In the genomic region with DNA sequence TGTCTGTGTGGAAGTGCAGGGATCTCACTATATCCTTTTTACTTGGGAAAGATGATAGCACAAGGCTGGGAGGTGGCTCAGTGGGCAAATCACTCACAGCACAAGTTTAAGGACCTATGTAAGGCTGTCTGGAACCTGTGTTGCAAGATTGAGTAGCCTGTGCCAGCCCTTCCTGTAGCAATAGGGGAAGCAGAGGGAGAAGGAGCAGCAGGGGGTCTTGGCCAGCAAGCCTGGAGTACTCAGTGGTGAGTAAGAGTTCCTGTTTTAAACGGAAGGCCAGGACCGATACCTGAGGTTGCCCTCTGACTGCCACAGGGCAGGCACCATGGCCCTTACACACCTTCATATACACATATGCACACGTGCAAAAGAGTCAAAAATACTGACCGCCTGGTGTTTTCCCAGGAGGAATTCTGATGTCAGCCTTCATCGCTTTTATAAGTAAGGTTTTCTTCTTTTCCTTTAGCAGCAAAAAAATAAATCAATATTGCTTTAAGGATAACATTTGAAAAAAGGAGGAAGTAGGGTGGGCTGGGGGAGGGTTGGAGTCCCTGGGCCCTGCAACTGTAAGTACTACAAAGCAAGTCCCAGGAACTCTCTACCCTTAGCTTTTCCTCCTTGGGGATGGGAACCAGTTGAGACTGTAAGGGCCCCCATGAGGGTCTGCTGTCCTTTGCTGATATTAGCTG, we compare ENCODE assay signal across 29 mouse cellular contexts.
DNase-seq lines count a peak whose midpoint lies in the region; ATAC-seq and TF ChIP-seq lines count a peak whose summit lies in the region.
"Had no signal": no experiment of that assay in that cellular context is flagged by ENCODE, and none has a peak within 500 bp of the region (broad histone marks: within the 10 kb centered on the region; RNA-seq: fewer than 3 reads in every experiment).

No protein-coding gene starts in this region.

- TF ChIP-seq POLR2A in lung, adult 2 months (IDR thresholded peaks at IDR 0.05; ENCODE audit: borderline replicate concordance, extremely low read depth, low read depth, low read length), result no peak

- no peak overlapping the region for H3K9ac ChIP-seq in forebrain, embryonic 11.5 days (ENCODE audit: low read length)
- no peak overlapping the region for H3K9ac ChIP-seq in forebrain, embryonic 13.5 days
- H3K9ac ChIP-seq in lung, postnatal 0 days (replicated peaks; ENCODE audit: low read depth), result no peak overlapping the region
- H3K9ac ChIP-seq in hindbrain, embryonic 13.5 days, result no peak overlapping the region
- H3K9ac ChIP-seq: embryonic facial prominence, embryonic 12.5 days; forebrain, postnatal 0 days; limb, embryonic 15.5 days; liver, embryonic 14.5 days; lung, embryonic 15.5 days; midbrain, embryonic 15.5 days; neural tube, embryonic 15.5 days had no signal

- TF ChIP-seq CTCF in lung, postnatal 0 days (IDR thresholded peaks at IDR 0.05), result no peak
- TF ChIP-seq CTCF in lung, adult 2 months (IDR thresholded peaks at IDR 0.05; ENCODE audit: insufficient read depth, low read length), result no peak

- no peak for TF ChIP-seq EP300 in lung, postnatal 0 days (IDR thresholded peaks at IDR 0.05)

- no peaks in the 10 kb centered on the region for H3K4me1 ChIP-seq in forebrain, embryonic 11.5 days (replicated peaks; ENCODE audit: control insufficient read depth, insufficient read depth, low read length)
- no peaks in the 10 kb centered on the region for H3K4me1 ChIP-seq in forebrain, embryonic 13.5 days
- no peaks in the 10 kb centered on the region for H3K4me1 ChIP-seq in lung, postnatal 0 days (ENCODE audit: insufficient read depth, low read depth, low read length)
- no peaks in the 10 kb centered on the region for H3K4me1 ChIP-seq in lung, adult 2 months (ENCODE audit: control insufficient read depth, insufficient read depth, low read length)
- no peaks in the 10 kb centered on the region; the same call in 1 of the 2 replicates for H3K4me1 ChIP-seq in hindbrain, embryonic 13.5 days (replicated peaks)
- H3K4me1 ChIP-seq: forebrain, embryonic 10.5 days; lung, embryonic 15.5 days; midbrain, embryonic 10.5 days; midbrain, embryonic 15.5 days; neural tube, embryonic 15.5 days had no signal

- WGBS in forebrain, embryonic 11.5 days, result 93% methylated on average over 5 of the region's 5 CpGs
- 86% methylated on average over 5 of the region's 5 CpGs for WGBS in forebrain, embryonic 13.5 days
- 70% methylated on average over 5 of the region's 5 CpGs for WGBS in lung, postnatal 0 days
- whole genome bisulfite sequencing in lung, adult 2 months, result 67% methylated on average over 5 of the region's 5 CpGs
- 92% methylated on average over 5 of the region's 5 CpGs for WGBS in hindbrain, embryonic 13.5 days

- DNase-seq in forebrain, embryonic 11.5 days (ENCODE audit: low spot score), result peak; percentile 30
- DNase-seq in lung, postnatal 0 days (ENCODE audit: low spot score), result peak; percentile 9
- DNase-seq in lung, adult 2 months, result no peak
- DNase-seq in embryo, embryonic 10 days (ENCODE audit: low spot score), result no peak
- DNase-seq: adrenal gland, postnatal 25 days; cerebellum, adult 18-20 months; forebrain, postnatal 0 days; heart, postnatal 14 days; kidney, adult 8-10 months; kidney, postnatal 10 days; layer of hippocampus, postnatal 36 days; left cerebral cortex, postnatal 4 days; right cerebral cortex, adult 18-20 months; thymus, adult 2 months had no signal

- no peak overlapping the region for H3K27ac ChIP-seq in forebrain, embryonic 11.5 days (ENCODE audit: low read depth, low read length)
- no peak overlapping the region for H3K27ac ChIP-seq in forebrain, embryonic 13.5 days
- no peak overlapping the region for H3K27ac ChIP-seq in lung, postnatal 0 days (ENCODE audit: low read length)
- no peak overlapping the region for H3K27ac ChIP-seq in hindbrain, embryonic 13.5 days
- H3K27ac ChIP-seq: embryonic facial prominence, embryonic 12.5 days; forebrain, embryonic 10.5 days; limb, embryonic 15.5 days; liver, embryonic 14.5 days; lung, embryonic 15.5 days; macrophage; midbrain, embryonic 10.5 days; midbrain, embryonic 15.5 days; neural tube, embryonic 15.5 days had no signal

- no peaks in the 10 kb centered on the region for H3K27me3 ChIP-seq in forebrain, embryonic 11.5 days (ENCODE audit: control insufficient read depth, insufficient read depth, low read length)
- H3K27me3 ChIP-seq in forebrain, embryonic 13.5 days, result no peaks in the 10 kb centered on the region
- no peaks in the 10 kb centered on the region for H3K27me3 ChIP-seq in lung, postnatal 0 days (replicated peaks; ENCODE audit: insufficient read depth, low read length)
- no peaks in the 10 kb centered on the region for H3K27me3 ChIP-seq in hindbrain, embryonic 13.5 days
- H3K27me3 ChIP-seq: embryonic facial prominence, embryonic 12.5 days; limb, embryonic 15.5 days; lung, embryonic 15.5 days; midbrain, embryonic 15.5 days; neural tube, embryonic 15.5 days had no signal

- no peaks in the 10 kb centered on the region for H3K36me3 ChIP-seq in forebrain, embryonic 11.5 days (ENCODE audit: control insufficient read depth, insufficient read depth, low read length)
- H3K36me3 ChIP-seq in forebrain, embryonic 13.5 days (ENCODE audit: poor library complexity, severe bottlenecking), result no peaks in the 10 kb centered on the region
- no peaks in the 10 kb centered on the region for H3K36me3 ChIP-seq in lung, postnatal 0 days (ENCODE audit: insufficient read depth, low read length)
- no peaks in the 10 kb centered on the region for H3K36me3 ChIP-seq in hindbrain, embryonic 13.5 days
- H3K36me3 ChIP-seq: embryonic facial prominence, embryonic 12.5 days; forebrain, embryonic 10.5 days; limb, embryonic 15.5 days; lung, embryonic 15.5 days; midbrain, embryonic 10.5 days; midbrain, embryonic 15.5 days; neural tube, embryonic 15.5 days had no signal

- no peaks in the 10 kb centered on the region for H3K9me3 ChIP-seq in forebrain, embryonic 11.5 days (ENCODE audit: control insufficient read depth, low read length)
- no peaks in the 10 kb centered on the region for H3K9me3 ChIP-seq in forebrain, embryonic 13.5 days (replicated peaks)
- no peaks in the 10 kb centered on the region for H3K9me3 ChIP-seq in lung, postnatal 0 days (ENCODE audit: low read length)
- no peaks in the 10 kb centered on the region for H3K9me3 ChIP-seq in hindbrain, embryonic 13.5 days
- H3K9me3 ChIP-seq: embryonic facial prominence, embryonic 12.5 days; limb, embryonic 15.5 days; lung, embryonic 15.5 days; midbrain, embryonic 15.5 days; neural tube, embryonic 15.5 days had no signal

- ATAC-seq in forebrain, embryonic 11.5 days (replicated peaks; ENCODE audit: low FRiP score), result no peak
- ATAC-seq in forebrain, embryonic 13.5 days, result no peak
- no peak for ATAC-seq in lung, postnatal 0 days
- ATAC-seq in common myeloid progenitor, adult 5-6 weeks (replicated peaks; ENCODE audit: low read depth, poor library complexity, severe bottlenecking), result peak; percentile 93
- ATAC-seq in neutrophil, adult 5-6 weeks (ENCODE audit: extremely low read depth, insufficient number of reproducible peaks, low FRiP score, poor library complexity, severe bottlenecking), result peak; percentile 37; the same call in 1 of the 2 replicates
- ATAC-seq in hindbrain, embryonic 13.5 days (ENCODE audit: low FRiP score), result no peak
- ATAC-seq: CD4-positive, CD25-positive, alpha-beta regulatory T cell, adult 4 months; forebrain, postnatal 0 days; intestine, embryonic 16.5 days; midbrain, embryonic 15.5 days had no signal

- H3K4me2 ChIP-seq in forebrain, embryonic 11.5 days (ENCODE audit: low read depth, low read length, severe bottlenecking), result no peak overlapping the region
- no peak overlapping the region for H3K4me2 ChIP-seq in forebrain, embryonic 13.5 days
- H3K4me2 ChIP-seq in lung, postnatal 0 days (replicated peaks; ENCODE audit: low read depth, low read length), result no peak overlapping the region
- no peak overlapping the region for H3K4me2 ChIP-seq in hindbrain, embryonic 13.5 days
- H3K4me2 ChIP-seq: embryonic facial prominence, embryonic 12.5 days; limb, embryonic 15.5 days; lung, embryonic 15.5 days; midbrain, embryonic 15.5 days; neural tube, embryonic 15.5 days had no signal

- no peak overlapping the region for H3K4me3 ChIP-seq in forebrain, embryonic 11.5 days (ENCODE audit: low read depth, low read length)
- no peak overlapping the region for H3K4me3 ChIP-seq in forebrain, embryonic 13.5 days
- no peak overlapping the region for H3K4me3 ChIP-seq in lung, postnatal 0 days (ENCODE audit: low read depth, low read length)
- no peak overlapping the region for H3K4me3 ChIP-seq in lung, adult 2 months (replicated peaks; ENCODE audit: extremely low read depth, low read depth, low read length)
- H3K4me3 ChIP-seq in hindbrain, embryonic 13.5 days, result no peak overlapping the region
- H3K4me3 ChIP-seq: embryonic facial prominence, embryonic 12.5 days; forebrain, embryonic 10.5 days; limb, embryonic 15.5 days; lung, embryonic 15.5 days; midbrain, embryonic 10.5 days; midbrain, embryonic 15.5 days; neural tube, embryonic 15.5 days had no signal

Comparison
In these comparisons a context has a peak if more than half of its experiments do, and no peak if none do; other contexts are left out.
1. DNase-seq: peak in forebrain, embryonic 11.5 days (single experiment) and lung, postnatal 0 days (single experiment); none in lung, adult 2 months (single experiment) and embryo, embryonic 10 days (single experiment).
2. ATAC-seq: peak in common myeloid progenitor, adult 5-6 weeks (single experiment) and neutrophil, adult 5-6 weeks (single experiment); none in forebrain, embryonic 11.5 days (single experiment), forebrain, embryonic 13.5 days (single experiment), lung, postnatal 0 days (single experiment) and hindbrain, embryonic 13.5 days (single experiment).